Mouse (Mus musculus) intestine, embryonic 14.5 days (tissue): ENCODE data around the gene Lamtor2. TPM values are rescaled to one million over a fixed set of nuclear protein-coding genes. Genes with fewer than 3 reads are reported as not detected.

Experiments used
- ATAC-seq: fragments of 200-750 bp; cut with Nextera tagmentation; replicated peaks from 2 replicates; pipeline ENCODE4 v1.8.0; 2017; ENCODE audit warnings: low read depth, moderate number of reproducible peaks, moderate TSS enrichment, moderate library complexity; ENCODE audit not compliant: low FRiP score, low TSS enrichment
- DNase-seq: peaks from one replicate; pipeline ENCODE4 v3.0.0-alpha.2; 2018; ENCODE audit warnings: low spot score
- H3K27ac ChIP-seq: fragments of 300-500 bp; sonication (generic); 2 replicates; pipeline ENCODE4 v1.5.1; 2014; ENCODE audit warnings: low read depth, mild to moderate bottlenecking, control low read depth
- H3K27me3 ChIP-seq: fragments of 300-500 bp; sonication (generic); replicated peaks from 2 replicates; pipeline ENCODE4 v1.6.1; 2014; ENCODE audit warnings: low read length, control low read depth; ENCODE audit not compliant: control insufficient read depth, insufficient read depth
- H3K36me3 ChIP-seq: fragments of 300-500 bp; sonication (generic); 2 replicates; pipeline ENCODE4 v1.6.1; 2014; ENCODE audit warnings: low read length, control low read depth; ENCODE audit not compliant: control insufficient read depth, insufficient read depth
- H3K4me1 ChIP-seq: fragments of 300-500 bp; sonication (generic); replicated peaks from 2 replicates; pipeline ENCODE4 v1.6.1; 2014; ENCODE audit warnings: low read length, control low read depth, mixed read lengths; ENCODE audit not compliant: control insufficient read depth, insufficient read depth
- H3K4me2 ChIP-seq: fragments of 300-500 bp; sonication (generic); 2 replicates; pipeline ENCODE4 v1.6.1; 2014; ENCODE audit warnings: low read length
- H3K4me3 ChIP-seq: fragments of 300-500 bp; sonication (generic); 2 replicates; pipeline ENCODE4 v1.5.1; 2014; ENCODE audit warnings: low read depth, low read length, control low read depth, mixed read lengths
- H3K9ac ChIP-seq: fragments of 300-500 bp; sonication (generic); 2 replicates; pipeline ENCODE4 v1.6.1; 2014; ENCODE audit warnings: mild to moderate bottlenecking, low read length
- H3K9me3 ChIP-seq: fragments of 300-500 bp; sonication (generic); 2 replicates; pipeline ENCODE4 v1.6.1; 2016; ENCODE audit warnings: low read length, control low read depth; ENCODE audit not compliant: control insufficient read depth
- WGBS: fragments of 180-500 bp; shearing (Covaris S2); extraction: QIAGEN DNeasy Blood & Tissue Kit; methylation state at CpG from one replicate; pipeline ENCODE4 v1.1.7; 2014; 5-methylcytosine and 5-hydroxymethylcytosine counted together
- polyA plus RNA-seq: library from polyadenylated mRNA; unstranded; fragments of >200 nt; fragmentation: Nextera tagmentation; extraction: Ambion mirVana; gene quantifications from 2 replicates; pipeline ENCODE4 v1.2.1, GENCODE M21; 2014

The Lamtor2 gene
- polyA plus RNA-seq, 1 experiment from 2014 or later: 98.9 TPM

- DNase-seq (no peak), ATAC-seq (no peak)
- no peak overlapping the region for H3K27ac ChIP-seq
- H3K9ac ChIP-seq: no peak overlapping the region
- H3K4me2 ChIP-seq: no peak overlapping the region
- H3K27me3 ChIP-seq: no peaks in the 10 kb centered on the region
- peaks cover 4% of the 10 kb centered on the region; the same call in 1 of the 2 replicates for H3K4me1 ChIP-seq
- no peak overlapping the region for H3K4me3 ChIP-seq
- H3K9me3 ChIP-seq: no peaks in the 10 kb centered on the region
- peaks cover 34% of the 10 kb centered on the region for H3K36me3 ChIP-seq
- WGBS: 83% methylated on average over 8 of the region's 8 CpGs
Observed at GRCm38 (mm10) chr3:88543174-88543573, 9.7 kb downstream of the Lamtor2 start.

DNA sequence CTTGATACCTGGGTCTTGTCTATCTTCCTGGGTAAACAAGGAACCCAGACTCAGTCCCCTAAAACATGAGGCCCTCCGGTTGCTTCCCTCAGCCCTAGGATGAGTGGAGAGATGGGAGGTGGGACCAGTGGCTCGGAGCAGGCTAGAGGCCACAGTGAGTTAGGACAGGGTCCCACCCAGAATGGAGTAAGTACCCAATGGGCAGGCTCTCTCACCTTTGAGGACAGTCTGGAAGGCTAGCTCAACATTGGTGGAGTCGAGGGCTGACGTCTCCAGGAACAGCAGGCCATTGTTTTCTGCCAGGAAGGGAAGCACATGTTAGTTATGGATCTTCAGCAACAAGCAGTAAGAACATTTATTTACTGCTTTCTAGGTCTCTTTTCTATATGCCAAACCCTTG is 10.4 kb downstream of the Lamtor2 start:
- DNase-seq (no peak), ATAC-seq (no peak)
- Histone ChIP-seq H3K4me3 (no peak overlapping the region), H3K27ac (no peak overlapping the region), H3K4me1 (peaks cover 10% of the 10 kb centered on the region), H3K36me3 (peaks cover 41% of the 10 kb centered on the region), H3K9me3 (no peaks in the 10 kb centered on the region), H3K27me3 (no peaks in the 10 kb centered on the region), H3K4me2 (no peak overlapping the region), H3K9ac (no peak overlapping the region)
- 68% methylated on average over 4 of the region's 4 CpGs for WGBS

DNA sequence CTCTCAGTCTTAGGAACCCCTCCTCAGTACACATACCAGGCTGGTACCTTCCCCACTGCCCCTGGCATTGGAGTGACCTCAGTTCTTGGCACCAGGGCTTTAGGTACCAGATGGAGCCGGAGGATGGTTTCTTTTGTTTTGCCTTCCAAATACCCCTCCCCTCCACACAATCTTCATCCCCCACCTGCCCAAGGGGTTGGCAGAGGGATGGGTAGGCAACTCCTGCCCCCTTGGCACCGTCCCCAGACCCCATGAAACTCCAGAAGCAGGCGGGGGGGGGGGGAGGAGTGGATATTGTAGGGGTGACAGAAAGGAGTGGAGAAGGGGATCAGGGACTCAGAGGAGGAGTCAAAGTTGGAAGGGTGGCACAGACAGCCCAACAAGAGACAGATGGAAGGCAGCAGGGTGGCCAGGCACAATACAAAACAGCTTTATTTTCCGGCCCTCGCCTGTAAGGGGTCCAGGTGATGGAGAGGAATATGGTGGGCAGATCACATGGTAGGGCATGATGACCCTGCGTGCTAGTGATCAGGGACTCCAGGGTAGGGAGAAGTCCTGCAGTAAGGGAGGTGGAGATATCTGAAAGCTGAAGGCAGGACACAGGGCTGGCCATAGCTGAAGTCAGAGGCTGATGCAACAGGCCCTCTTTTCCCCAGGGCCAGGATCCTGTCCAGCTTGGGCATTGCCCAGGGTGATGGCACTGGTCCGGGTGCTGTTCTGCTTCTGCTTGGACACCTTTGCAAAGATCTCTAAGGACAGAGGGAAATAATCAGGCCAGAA is 11.1 kb downstream of the Lamtor2 start:
- peaks cover 48% of the 10 kb centered on the region for H3K36me3 ChIP-seq
- H3K9ac ChIP-seq: no peak overlapping the region
- ATAC-seq (no peak), DNase-seq (no peak)
- H3K27ac ChIP-seq: no peak overlapping the region
- no peak overlapping the region for H3K4me2 ChIP-seq
- H3K4me3 ChIP-seq: no peak overlapping the region
- no peaks in the 10 kb centered on the region for H3K27me3 ChIP-seq
- H3K9me3 ChIP-seq: no peaks in the 10 kb centered on the region
- H3K4me1 ChIP-seq: peaks cover 17% of the 10 kb centered on the region
- WGBS: 73% methylated on average over 6 of the region's 7 CpGs

DNA sequence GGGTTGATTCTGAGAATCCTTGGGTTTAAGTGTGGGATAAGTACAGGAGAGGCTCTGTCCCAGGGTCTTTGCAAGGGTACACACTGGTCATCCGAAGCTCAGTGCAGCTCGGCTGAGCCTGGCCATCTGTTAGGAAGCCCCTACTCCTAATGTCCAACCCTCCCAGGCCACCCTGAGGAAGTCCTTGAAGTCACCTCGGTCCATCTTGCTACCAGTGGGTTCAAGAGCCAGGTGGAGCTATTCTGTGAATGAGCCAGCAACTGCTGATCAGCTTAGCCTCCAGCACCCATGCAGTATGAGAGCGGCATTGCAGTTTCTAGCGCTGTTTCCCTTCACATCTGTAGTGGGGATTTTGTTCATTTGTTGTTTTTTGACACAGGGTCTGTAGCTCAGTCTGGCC is 12.8 kb downstream of the Lamtor2 start:
- Histone ChIP-seq H3K27me3 (no peaks in the 10 kb centered on the region), H3K27ac (no peak overlapping the region), H3K36me3 (peaks cover 61% of the 10 kb centered on the region), H3K4me2 (no peak overlapping the region), H3K4me1 (peaks cover 34% of the 10 kb centered on the region), H3K9me3 (no peaks in the 10 kb centered on the region), H3K9ac (no peak overlapping the region), H3K4me3 (no peak overlapping the region)
- DNase-seq: no peak
- ATAC-seq: no peak
- WGBS: 58% methylated on average over 5 of the region's 5 CpGs

- Histone ChIP-seq H3K9ac (no peak overlapping the region), H3K4me1 (peaks cover 41% of the 10 kb centered on the region), H3K27me3 (no peaks in the 10 kb centered on the region), H3K27ac (no peak overlapping the region), H3K36me3 (peaks cover 65% of the 10 kb centered on the region), H3K9me3 (no peaks in the 10 kb centered on the region), H3K4me3 (no peak overlapping the region), H3K4me2 (no peak overlapping the region)
- no peak for ATAC-seq
- no peak for DNase-seq
- WGBS: 35% methylated on average over 3 of the region's 3 CpGs
Observed at GRCm38 (mm10) chr3:88539397-88539796, 13.5 kb downstream of the Lamtor2 start.

DNA sequence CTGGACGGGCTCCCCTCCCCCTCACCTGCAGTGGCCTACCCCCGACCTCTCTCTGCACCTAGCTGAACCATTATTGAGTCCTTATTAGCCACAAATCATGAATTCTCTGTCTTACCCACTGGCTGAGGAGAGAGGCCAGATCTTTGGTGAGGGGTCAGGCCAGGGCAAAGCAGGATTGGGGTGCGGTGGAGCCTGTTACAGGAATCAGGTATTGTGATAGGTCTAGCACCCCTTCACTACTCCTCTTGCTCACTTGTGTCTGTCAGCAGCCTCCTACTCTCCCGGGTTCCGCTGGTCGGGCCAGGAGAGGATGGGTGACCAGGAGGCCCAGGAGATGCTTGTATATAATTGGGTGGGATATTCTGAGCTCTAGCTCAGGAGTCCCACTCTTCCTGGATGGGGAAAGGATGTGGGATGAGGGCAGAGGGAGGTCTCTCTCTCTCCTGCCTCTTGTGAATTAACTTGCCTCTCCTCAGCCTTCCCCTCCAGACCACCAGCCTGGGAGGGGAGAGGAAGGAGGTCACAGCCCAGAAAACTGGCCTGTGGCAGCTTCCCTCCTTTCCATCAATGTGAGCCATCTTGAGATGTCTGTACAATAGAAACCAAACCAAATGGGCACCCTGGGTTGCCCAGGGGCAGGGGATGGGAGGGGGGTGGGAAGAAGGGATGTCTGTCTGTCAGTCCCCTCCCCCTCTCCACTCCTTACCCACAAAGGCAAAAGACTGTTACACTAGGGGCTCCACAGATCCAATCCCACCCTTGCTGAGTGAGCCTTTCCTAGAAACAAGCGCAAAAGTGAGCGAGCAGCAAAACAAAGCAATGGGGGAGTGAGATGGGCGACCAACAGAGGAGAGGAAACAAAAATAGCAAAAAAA is 14.4 kb downstream of the Lamtor2 start:
- Histone ChIP-seq H3K4me3 (no peak overlapping the region), H3K27me3 (no peaks in the 10 kb centered on the region), H3K36me3 (peaks cover 66% of the 10 kb centered on the region), H3K4me1 (peaks cover 49% of the 10 kb centered on the region), H3K9me3 (no peaks in the 10 kb centered on the region), H3K27ac (no peak overlapping the region), H3K4me2 (no peak overlapping the region), H3K9ac (no peak overlapping the region)
- DNase-seq (no peak), ATAC-seq (no peak)
- WGBS: 60% methylated on average over 9 of the region's 9 CpGs

- peaks cover 63% of the 10 kb centered on the region for H3K36me3 ChIP-seq
- no peaks in the 10 kb centered on the region for H3K9me3 ChIP-seq
- no peaks in the 10 kb centered on the region for H3K27me3 ChIP-seq
- 74% methylated on average over 6 of the region's 6 CpGs for WGBS
- no peak overlapping the region for H3K4me3 ChIP-seq
- H3K9ac ChIP-seq: peak overlapping the region; percentile 10; the same call in 1 of the 2 replicates
- H3K4me1 ChIP-seq: peaks cover 49% of the 10 kb centered on the region
- ATAC-seq: no peak
- peak overlapping the region; percentile 96 for H3K4me2 ChIP-seq
- no peak overlapping the region for H3K27ac ChIP-seq
- DNase-seq: no peak
Observed at GRCm38 (mm10) chr3:88537146-88537545, 15.7 kb downstream of the Lamtor2 start.

- H3K4me3 ChIP-seq: peak overlapping the region; percentile 97
- ATAC-seq (peak; percentile 10; the same call in 1 of the 2 replicates), DNase-seq (peak; percentile 81)
- no peaks in the 10 kb centered on the region for H3K27me3 ChIP-seq
- H3K4me1 ChIP-seq: peaks cover 49% of the 10 kb centered on the region
- peak overlapping the region; percentile 29 for H3K9ac ChIP-seq
- peak overlapping the region; percentile 51; the same call in 1 of the 2 replicates for H3K27ac ChIP-seq
- WGBS: 8% methylated on average over 63 of the region's 64 CpGs
- no peaks in the 10 kb centered on the region for H3K9me3 ChIP-seq
- H3K36me3 ChIP-seq: peaks cover 60% of the 10 kb centered on the region
- H3K4me2 ChIP-seq: peak overlapping the region; percentile 96
Observed at GRCm38 (mm10) chr3:88536103-88536930, 16.6 kb downstream of the Lamtor2 start.
